Mouse (Mus musculus) lung, postnatal 0 days (tissue): ENCODE measurements around the gene Ccnd1.

Source experiments
- CTCF ChIP-seq: IDR thresholded peaks from 2 replicates; pipeline ENCODE4 v1.5.1; 2016; ENCODE audit warnings: antibody characterized with exemption, mild to moderate bottlenecking
- EP300 ChIP-seq: IDR thresholded peaks from 2 replicates; pipeline ENCODE4 v1.6.1; 2016; ENCODE audit warnings: antibody characterized with exemption, mild to moderate bottlenecking, control low read depth

DNA sequence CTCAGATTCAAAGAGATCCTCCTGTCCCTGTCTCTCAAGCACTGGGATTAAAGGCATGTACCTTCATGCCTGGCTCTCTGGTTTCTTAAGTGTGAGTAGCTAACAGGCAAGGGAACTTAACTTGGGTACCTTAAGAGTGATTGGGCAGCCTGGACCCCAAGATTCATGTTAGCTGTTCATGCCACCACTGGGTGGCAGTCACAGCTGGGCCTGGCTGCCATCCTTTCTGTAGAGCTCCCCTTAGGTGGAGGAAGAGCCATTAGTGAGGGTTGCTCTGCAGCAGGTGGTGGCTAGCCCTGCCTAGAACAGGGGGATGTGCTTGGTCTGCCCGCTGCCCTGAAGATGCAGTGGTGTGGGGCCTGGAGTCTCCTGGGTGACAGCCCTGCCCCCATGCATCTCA, 20.9 kb downstream of the Ccnd1 start:
- TF ChIP-seq CTCF, result peak; percentile 47
- no peak for TF ChIP-seq EP300
